Mouse (Mus musculus) CH12.LX (cell line): ENCODE results near the gene Ptprg.

ENCODE experiments used
- BHLHE40 ChIP-seq: IDR thresholded peaks from 2 replicates; pipeline ENCODE4 v1.6.1; 2011; ENCODE audit warnings: mild to moderate bottlenecking, low read depth, low read length, improper control_type of control experiment
- CHD1 ChIP-seq: IDR thresholded peaks from 2 replicates; pipeline ENCODE4 v1.6.1; 2012; ENCODE audit warnings: low read depth, low read length, improper control_type of control experiment, inconsistent platforms
- CTCF ChIP-seq, 2 experiments: IDR thresholded peaks in 1 of 2; conservative IDR thresholded peaks in 1 of 2; 2 replicates each; pipeline ENCODE4 v1.5.1; 2011 to 2012; ENCODE audit warnings: low read depth in 2 of 2, low read length in 2 of 2, improper control_type of control experiment in 1 of 2, inconsistent platforms in 1 of 2, mild to moderate bottlenecking in 1 of 2, moderate library complexity in 1 of 2
- EP300 ChIP-seq: IDR thresholded peaks from 2 replicates; pipeline ENCODE4 v1.6.1; 2011; ENCODE audit warnings: low read length, improper control_type of control experiment
- JUND ChIP-seq: conservative IDR thresholded peaks from 2 replicates; pipeline ENCODE4 v1.6.1; 2011; ENCODE audit warnings: low read depth, low read length, improper control_type of control experiment
- MAFK ChIP-seq: IDR thresholded peaks from 2 replicates; pipeline ENCODE4 v1.6.1; 2011; ENCODE audit warnings: low read length, improper control_type of control experiment; ENCODE audit not compliant: insufficient replicate concordance
- MAX ChIP-seq: IDR thresholded peaks from 2 replicates; pipeline ENCODE4 v1.6.1; 2011; ENCODE audit warnings: low read length, improper control_type of control experiment
- NRF1 ChIP-seq: IDR thresholded peaks from 2 replicates; pipeline ENCODE4 v1.6.1; 2014; ENCODE audit warnings: low read depth, mild to moderate bottlenecking, inconsistent platforms, low read length, improper control_type of control experiment, moderate library complexity
- POLR2A ChIP-seq: IDR thresholded peaks from 2 replicates; pipeline ENCODE4 v1.6.1; 2011; ENCODE audit warnings: low read depth, mild to moderate bottlenecking, improper control_type of control experiment, low read length
- TCF12 ChIP-seq: IDR thresholded peaks from 2 replicates; pipeline ENCODE4 v1.6.1; 2014; ENCODE audit warnings: low read depth, mild to moderate bottlenecking, inconsistent platforms, low read length, improper control_type of control experiment
- ZC3H11A ChIP-seq: IDR thresholded peaks from 2 replicates; pipeline ENCODE4 v1.6.1; 2012; ENCODE audit warnings: low read depth, mild to moderate bottlenecking, inconsistent platforms, low read length, improper control_type of control experiment
- ZNF384 ChIP-seq: IDR thresholded peaks from 2 replicates; pipeline ENCODE4 v1.6.1; 2012; ENCODE audit warnings: low read depth, low read length, improper control_type of control experiment, inconsistent platforms

DNA sequence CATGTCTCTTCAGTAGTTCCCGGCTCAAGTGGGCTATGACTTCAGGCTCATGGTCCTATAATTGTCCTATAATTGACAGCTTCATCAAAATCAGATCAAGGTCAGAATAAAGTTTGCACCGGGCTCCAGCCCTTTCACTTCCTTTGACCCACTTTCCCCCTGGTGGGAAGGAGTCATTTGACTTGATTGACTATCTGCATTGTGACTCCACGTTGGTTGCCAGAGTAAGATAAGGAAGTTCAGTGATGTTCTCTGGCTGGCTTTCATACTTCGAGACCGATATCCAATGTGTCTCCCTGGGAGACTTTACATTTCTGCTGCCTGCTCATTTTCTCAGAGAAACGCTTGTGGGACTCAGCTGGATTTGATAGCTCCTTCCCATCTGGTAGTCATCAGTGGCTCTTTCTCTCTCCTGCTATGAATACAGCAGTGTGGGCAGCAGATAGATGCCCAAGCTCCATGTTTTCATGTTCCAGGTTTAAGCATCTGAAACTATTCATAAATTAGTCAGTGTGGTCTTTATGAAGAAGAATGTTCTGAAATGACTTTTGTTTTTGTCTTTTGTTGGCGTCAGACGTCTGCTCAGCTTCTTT is 318.5 kb downstream of the Ptprg start:
- TF ChIP-seq POLR2A (no peak), CTCF (conservative IDR thresholded peaks at IDR 0.05 in 1 of 2, IDR thresholded peaks at IDR 0.05 in 1 of 2; ENCODE audit: low read depth in 2 of 2, low read length in 2 of 2) (no peak), ZC3H11A (no peak), EP300 (no peak), MAFK (no peak), CHD1 (no peak), MAX (no peak), BHLHE40 (no peak), ZNF384 (no peak), TCF12 (no peak), JUND (no peak), NRF1 (no peak)
